In genomic region chrX:57286281-57286680, GRCm38 (mm10) we compare ENCODE assay signal across 16 mouse cellular contexts. TPM values are rescaled to one million over a fixed set of nuclear protein-coding genes. Genes with fewer than 3 reads are reported as not detected.
DNase-seq lines count a peak whose midpoint lies in the region; ATAC-seq and TF ChIP-seq lines count a peak whose summit lies in the region.
"Had no signal": no experiment of that assay in that cellular context is flagged by ENCODE, and none has a peak within 500 bp of the region (broad histone marks: within the 10 kb centered on the region; RNA-seq: fewer than 3 reads in every experiment).

No protein-coding gene starts in this region.

- no peaks in the 10 kb centered on the region for H3K9me3 ChIP-seq in forebrain, embryonic 10.5 days
- H3K9me3 ChIP-seq in forebrain, embryonic 14.5 days (replicated peaks; ENCODE audit: control insufficient read depth, low read length): no peaks in the 10 kb centered on the region
- H3K9me3 ChIP-seq in hindbrain, embryonic 11.5 days (ENCODE audit: control insufficient read depth, low read length): no peaks in the 10 kb centered on the region
- no peaks in the 10 kb centered on the region for H3K9me3 ChIP-seq in hindbrain, embryonic 12.5 days (replicated peaks)
- H3K9me3 ChIP-seq in heart, embryonic 12.5 days (replicated peaks): no peaks in the 10 kb centered on the region
- H3K9me3 ChIP-seq: intestine, embryonic 15.5 days; liver, embryonic 13.5 days had no signal

- peaks cover 6% of the 10 kb centered on the region for H3K4me1 ChIP-seq in forebrain, embryonic 10.5 days
- H3K4me1 ChIP-seq in forebrain, embryonic 14.5 days (ENCODE audit: control insufficient read depth, insufficient read depth, low read length): no peaks in the 10 kb centered on the region
- H3K4me1 ChIP-seq in hindbrain, embryonic 11.5 days (replicated peaks; ENCODE audit: control insufficient read depth, insufficient read depth, low read length): no peaks in the 10 kb centered on the region
- H3K4me1 ChIP-seq in hindbrain, embryonic 12.5 days: no peaks in the 10 kb centered on the region
- no peaks in the 10 kb centered on the region for H3K4me1 ChIP-seq in heart, embryonic 12.5 days (replicated peaks)
- H3K4me1 ChIP-seq: intestine, embryonic 15.5 days; liver, embryonic 13.5 days had no signal

- no peak for DNase-seq in forebrain, embryonic 10.5 days (ENCODE audit: extremely low spot score, low spot score)
- no peak for DNase-seq in forebrain, embryonic 14.5 days (ENCODE audit: low spot score)
- peak; percentile 8 for DNase-seq in hindbrain, embryonic 11.5 days (ENCODE audit: low spot score)
- DNase-seq in brain, embryonic 14.5 days (ENCODE audit: low read depth): peak; percentile 28
- no peak for DNase-seq in thymus, postnatal 14 days
- no peak for DNase-seq in right cerebral cortex, postnatal 25 days
- DNase-seq: adrenal gland, adult 8-10 months; cerebellum, postnatal 36 days; layer of hippocampus, adult 9-11 months; liver, embryonic 13.5 days; lung, postnatal 10 days; right cerebral cortex, adult 18-20 months had no signal

- H3K9ac ChIP-seq in forebrain, embryonic 14.5 days (ENCODE audit: low read length): no peak overlapping the region
- H3K9ac ChIP-seq in hindbrain, embryonic 11.5 days (ENCODE audit: low read depth, low read length): no peak overlapping the region
- H3K9ac ChIP-seq in hindbrain, embryonic 12.5 days: no peak overlapping the region
- no peak overlapping the region for H3K9ac ChIP-seq in heart, embryonic 12.5 days
- H3K9ac ChIP-seq: intestine, embryonic 15.5 days; liver, embryonic 13.5 days had no signal

- H3K27ac ChIP-seq in forebrain, embryonic 10.5 days: peak overlapping the region; percentile 65
- H3K27ac ChIP-seq in forebrain, embryonic 14.5 days (ENCODE audit: low read depth, low read length): no peak overlapping the region
- no peak overlapping the region for H3K27ac ChIP-seq in hindbrain, embryonic 11.5 days (ENCODE audit: low read depth, low read length)
- H3K27ac ChIP-seq in hindbrain, embryonic 12.5 days: no peak overlapping the region
- peak overlapping the region; percentile 47; the same call in 1 of the 2 replicates for H3K27ac ChIP-seq in heart, embryonic 12.5 days (ENCODE audit: poor library complexity, severe bottlenecking)
- H3K27ac ChIP-seq: intestine, embryonic 15.5 days; liver, embryonic 13.5 days had no signal

- TF ChIP-seq CTCF in brain, embryonic 14.5 days (IDR thresholded peaks at IDR 0.05; ENCODE audit: borderline replicate concordance, extremely low read depth, insufficient read depth, insufficient read length): no peak

- no peak for ATAC-seq in forebrain, embryonic 14.5 days
- ATAC-seq in hindbrain, embryonic 11.5 days (ENCODE audit: low FRiP score): no peak
- no peak for ATAC-seq in hindbrain, embryonic 12.5 days (ENCODE audit: low FRiP score)
- no peak for ATAC-seq in heart, embryonic 12.5 days (ENCODE audit: insufficient number of reproducible peaks, low FRiP score)
- ATAC-seq: intestine, embryonic 15.5 days had no signal

- H3K4me3 ChIP-seq in forebrain, embryonic 10.5 days: no peak overlapping the region
- H3K4me3 ChIP-seq in forebrain, embryonic 14.5 days (ENCODE audit: low read depth, low read length): no peak overlapping the region
- no peak overlapping the region for H3K4me3 ChIP-seq in hindbrain, embryonic 11.5 days (ENCODE audit: low read depth, low read length)
- no peak overlapping the region for H3K4me3 ChIP-seq in hindbrain, embryonic 12.5 days
- H3K4me3 ChIP-seq in heart, embryonic 12.5 days: no peak overlapping the region
- H3K4me3 ChIP-seq: intestine, embryonic 15.5 days; liver, embryonic 13.5 days had no signal

- 55% methylated on average over 9 of the region's 9 CpGs for WGBS in forebrain, embryonic 10.5 days
- WGBS in forebrain, embryonic 14.5 days: 63% methylated on average over 9 of the region's 9 CpGs
- WGBS in hindbrain, embryonic 11.5 days: 60% methylated on average over 9 of the region's 9 CpGs
- WGBS in hindbrain, embryonic 12.5 days: 51% methylated on average over 9 of the region's 9 CpGs
- 45% methylated on average over 9 of the region's 9 CpGs for WGBS in heart, embryonic 12.5 days

- TF ChIP-seq POLR2A in brain, embryonic 14.5 days (IDR thresholded peaks at IDR 0.05; ENCODE audit: borderline replicate concordance, extremely low read depth, insufficient read depth, insufficient read length, poor library complexity, severe bottlenecking): no peak

- no peaks in the 10 kb centered on the region for H3K36me3 ChIP-seq in forebrain, embryonic 10.5 days (replicated peaks)
- H3K36me3 ChIP-seq in forebrain, embryonic 14.5 days (ENCODE audit: control insufficient read depth, insufficient read depth, low read length): no peaks in the 10 kb centered on the region
- no peaks in the 10 kb centered on the region for H3K36me3 ChIP-seq in hindbrain, embryonic 11.5 days (ENCODE audit: control insufficient read depth, insufficient read depth, low read length)
- no peaks in the 10 kb centered on the region for H3K36me3 ChIP-seq in hindbrain, embryonic 12.5 days
- no peaks in the 10 kb centered on the region for H3K36me3 ChIP-seq in heart, embryonic 12.5 days
- H3K36me3 ChIP-seq: intestine, embryonic 15.5 days; liver, embryonic 13.5 days had no signal

- no peaks in the 10 kb centered on the region for H3K27me3 ChIP-seq in forebrain, embryonic 10.5 days (ENCODE audit: poor library complexity, severe bottlenecking)
- H3K27me3 ChIP-seq in forebrain, embryonic 14.5 days (replicated peaks; ENCODE audit: control insufficient read depth, insufficient read depth, low read length): no peaks in the 10 kb centered on the region
- no peaks in the 10 kb centered on the region for H3K27me3 ChIP-seq in hindbrain, embryonic 11.5 days (ENCODE audit: control insufficient read depth, insufficient read depth, low read length)
- no peaks in the 10 kb centered on the region for H3K27me3 ChIP-seq in hindbrain, embryonic 12.5 days
- no peaks in the 10 kb centered on the region for H3K27me3 ChIP-seq in heart, embryonic 12.5 days (replicated peaks)
- H3K27me3 ChIP-seq: intestine, embryonic 15.5 days; liver, embryonic 13.5 days had no signal

- H3K4me2 ChIP-seq in forebrain, embryonic 14.5 days (ENCODE audit: low read length): no peak overlapping the region
- no peak overlapping the region for H3K4me2 ChIP-seq in hindbrain, embryonic 11.5 days (replicated peaks; ENCODE audit: low read depth, low read length)
- H3K4me2 ChIP-seq in hindbrain, embryonic 12.5 days (replicated peaks): no peak overlapping the region
- H3K4me2 ChIP-seq in heart, embryonic 12.5 days: peak overlapping the region; percentile 4; the same call in 1 of the 2 replicates
- H3K4me2 ChIP-seq: intestine, embryonic 15.5 days; liver, embryonic 13.5 days; midbrain, embryonic 11.5 days had no signal

RNA-seq across cellular contexts. Expression of gene Arhgef6, which starts 52.2 kb away (rescaled TPM):
- polyA plus RNA-seq in forebrain, embryonic 10.5 days (2016; fragmentation: Nextera tagmentation; extraction: Ambion mirVana): 2.8 and 3.0 TPM in 2 replicates
- polyA plus RNA-seq in forebrain, embryonic 14.5 days (2014; fragmentation: Nextera tagmentation; extraction: Ambion mirVana): 6.1 and 7.1 TPM in 2 replicates
- 13.3 and 14.5 TPM in 2 replicates for polyA plus RNA-seq in hindbrain, embryonic 11.5 days (2014; fragmentation: Nextera tagmentation; extraction: Ambion mirVana)
- 9.3 and 10.9 TPM in 2 replicates for polyA plus RNA-seq in hindbrain, embryonic 12.5 days (2016; fragmentation: Nextera tagmentation; extraction: Ambion mirVana)
- 10.3 and 12.6 TPM in 2 replicates for polyA plus RNA-seq in brain, embryonic 14.5 days (2012; rRNA removed)
- 33.6 and 36.1 TPM in 2 replicates for polyA plus RNA-seq in heart, embryonic 12.5 days (2016; fragmentation: Nextera tagmentation; extraction: Ambion mirVana)

Comparison
In these comparisons a context has a peak if more than half of its experiments do, and no peak if none do; other contexts are left out.
1. H3K27ac ChIP-seq: peak in forebrain, embryonic 10.5 days (single experiment) and heart, embryonic 12.5 days (single experiment); none in forebrain, embryonic 14.5 days (single experiment), hindbrain, embryonic 11.5 days (single experiment) and hindbrain, embryonic 12.5 days (single experiment).
2. DNase-seq: peak in hindbrain, embryonic 11.5 days (single experiment) and brain, embryonic 14.5 days (single experiment); none in forebrain, embryonic 10.5 days (single experiment), forebrain, embryonic 14.5 days (single experiment), thymus, postnatal 14 days (single experiment) and right cerebral cortex, postnatal 25 days (single experiment).